Comparison of ENCODE assay signal across 23 mouse cellular contexts in genomic region chr4:8289901-8290300, GRCm38 (mm10). TPM values are rescaled to one million over a fixed set of nuclear protein-coding genes. Genes with fewer than 3 reads are reported as not detected.
DNase-seq lines count a peak whose midpoint lies in the region; ATAC-seq and TF ChIP-seq lines count a peak whose summit lies in the region.
"Had no signal": no experiment of that assay in that cellular context is flagged by ENCODE, and none has a peak within 500 bp of the region (broad histone marks: within the 10 kb centered on the region; RNA-seq: fewer than 3 reads in every experiment).

No protein-coding gene starts in this region.

- H3K4me3 ChIP-seq in embryonic facial prominence, embryonic 10.5 days = no peak overlapping the region
- H3K4me3 ChIP-seq in layer of hippocampus, adult 2 months = no peak overlapping the region
- H3K4me3 ChIP-seq: embryonic facial prominence, embryonic 13.5 days; erythroblast, embryonic 14.5 days; forebrain, embryonic 12.5 days; forebrain, embryonic 15.5 days; hindbrain, embryonic 10.5 days; hindbrain, embryonic 13.5 days had no signal

- H3K27ac ChIP-seq in embryonic facial prominence, embryonic 10.5 days (replicated peaks) = no peak overlapping the region
- no peak overlapping the region for H3K27ac ChIP-seq in layer of hippocampus, adult 2 months
- H3K27ac ChIP-seq: embryonic facial prominence, embryonic 13.5 days; forebrain, embryonic 12.5 days; forebrain, embryonic 15.5 days; hindbrain, embryonic 10.5 days; hindbrain, embryonic 13.5 days; hindbrain, postnatal 0 days had no signal

- 0 out of 2 replicates have a peak, but pooled peaks have one; percentile 22 for ATAC-seq in common myeloid progenitor, adult 5-6 weeks (replicated peaks; ENCODE audit: low read depth, poor library complexity, severe bottlenecking)
- peak; percentile 50; the same call in 1 of the 2 replicates for ATAC-seq in megakaryocyte progenitor cell, adult 5-6 weeks (replicated peaks; ENCODE audit: poor library complexity)
- ATAC-seq: activated CD4-positive, CD25-positive, alpha-beta regulatory T cell, adult 4 months; CD4-positive, CD25-positive, alpha-beta regulatory T cell, adult 4 months; forebrain, embryonic 15.5 days; hindbrain, postnatal 0 days; inflammation-experienced regulatory T-cells, adult 6 months; intestine, embryonic 16.5 days had no signal

- no peaks in the 10 kb centered on the region for H3K36me3 ChIP-seq in embryonic facial prominence, embryonic 10.5 days (replicated peaks)
- H3K36me3 ChIP-seq: embryonic facial prominence, embryonic 13.5 days; forebrain, embryonic 12.5 days; forebrain, embryonic 15.5 days; hindbrain, embryonic 10.5 days; hindbrain, embryonic 13.5 days had no signal

- no peaks in the 10 kb centered on the region for H3K9me3 ChIP-seq in embryonic facial prominence, embryonic 10.5 days
- H3K9me3 ChIP-seq: embryonic facial prominence, embryonic 13.5 days; forebrain, embryonic 12.5 days; forebrain, embryonic 15.5 days; hindbrain, embryonic 10.5 days; hindbrain, embryonic 13.5 days had no signal

- peak; percentile 2 to 3 for DNase-seq in cerebellum, postnatal 14 days
- DNase-seq in cerebellum, adult 18-20 months = no peak
- DNase-seq in A20 (ENCODE audit: low read depth, low spot score) = peak; percentile 39
- no peak for DNase-seq in embryonic facial prominence, embryonic 10.5 days (ENCODE audit: low spot score)
- DNase-seq in layer of hippocampus, adult 2 months (ENCODE audit: low spot score in 2 of 2) = no peak
- DNase-seq: adrenal gland, adult 8-10 months; adrenal gland, postnatal 25 days; cerebellum, adult 11-12 months; cerebellum, adult 9-11 months; gastrocnemius, postnatal 25 days had no signal

- no peaks in the 10 kb centered on the region for H3K4me1 ChIP-seq in embryonic facial prominence, embryonic 10.5 days
- H3K4me1 ChIP-seq: embryonic facial prominence, embryonic 13.5 days; forebrain, embryonic 15.5 days; hindbrain, embryonic 10.5 days; hindbrain, embryonic 13.5 days had no signal

- 85% methylated on average over 5 of the region's 5 CpGs for WGBS in embryonic facial prominence, embryonic 10.5 days

- no peaks in the 10 kb centered on the region for H3K27me3 ChIP-seq in embryonic facial prominence, embryonic 10.5 days (replicated peaks; ENCODE audit: low read depth, poor library complexity, severe bottlenecking)
- H3K27me3 ChIP-seq: embryonic facial prominence, embryonic 13.5 days; forebrain, embryonic 12.5 days; forebrain, embryonic 15.5 days; hindbrain, embryonic 13.5 days had no signal

- TF ChIP-seq CTCF in layer of hippocampus, adult 2 months (conservative IDR thresholded peaks at IDR 0.05) = no peak

RNA-seq across cellular contexts. Expression of gene Car8, which starts 51.1 kb away (rescaled TPM):
- 0.18 and 0.68 TPM in 2 replicates for total RNA-seq in common myeloid progenitor, adult 5-6 weeks (2017)
- not detected in 2 replicates for total RNA-seq in megakaryocyte progenitor cell, adult 5-6 weeks (2015)
- not detected in 2 replicates for total RNA-seq in megakaryocyte progenitor cell, adult 5-6 weeks (2017)
- polyA plus RNA-seq in embryonic facial prominence, embryonic 10.5 days (2016; fragmentation: Nextera tagmentation; extraction: Ambion mirVana) = 2.4 and 2.9 TPM in 2 replicates
- 1 to 10 TPM; 2.8 to 3.8 TPM for total RNA-seq in layer of hippocampus, adult 2 months (2021)
- polyA plus RNA-seq: activated CD4-positive, CD25-positive, alpha-beta regulatory T cell, adult 4 months; CD4-positive, CD25-positive, alpha-beta regulatory T cell, adult 4 months; erythroblast, embryonic 14.5 days had no signal

Comparison
In these comparisons a context has a peak if more than half of its experiments do, and no peak if none do; other contexts are left out.
1. DNase-seq: peak in cerebellum, postnatal 14 days (2 of 2) and A20 (single experiment); none in cerebellum, adult 18-20 months (0 of 2), embryonic facial prominence, embryonic 10.5 days (single experiment) and layer of hippocampus, adult 2 months (0 of 2).